Mouse (Mus musculus): ENCODE measurements around the gene Gnai3. TPM values are rescaled to one million over a fixed set of nuclear protein-coding genes. Genes with fewer than 3 reads are reported as not detected.

The Gnai3 gene
- polyA plus RNA-seq, 1 experiment from 2014 or later = 172 TPM

DNA sequence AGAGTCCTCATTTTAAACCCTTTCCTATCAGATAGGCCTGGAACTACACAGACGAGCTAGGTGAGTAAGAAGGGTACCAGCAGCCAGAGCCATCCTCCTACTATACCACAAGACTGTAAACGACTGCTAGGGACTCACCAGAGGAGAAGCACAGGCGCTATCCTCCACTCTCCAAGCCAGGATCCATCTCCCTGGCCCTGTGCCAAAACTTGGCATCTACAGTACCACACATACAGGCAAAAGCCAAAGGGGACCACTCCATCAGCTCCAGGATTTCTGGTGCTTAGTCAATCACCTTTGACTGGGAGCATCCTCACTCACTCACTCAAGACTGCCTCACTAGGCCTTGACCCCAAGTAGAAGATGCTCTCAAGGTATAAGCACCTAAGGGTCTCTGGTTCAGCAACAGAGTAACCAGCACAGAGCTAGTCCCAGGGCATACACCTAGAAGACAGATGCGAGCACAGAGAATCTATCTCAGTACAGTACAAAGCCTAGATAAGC, 62.0 kb downstream of the Gnai3 start:
- DNase-seq (no peak), ATAC-seq (ENCODE audit: insufficient read depth) (no peak)
- Histone ChIP-seq H3K9ac (no peak overlapping the region), H3K9me3 (ENCODE audit: low read depth, low read length) (no peaks in the 10 kb centered on the region), H3K4me3 (ENCODE audit: low read depth, low read length) (peak overlapping the region; percentile 77; the same call in 1 of the 2 replicates), H3K4me1 (ENCODE audit: insufficient read depth) (peaks cover 35% of the 10 kb centered on the region), H3K27ac (ENCODE audit: low read depth) (no peak overlapping the region), H3K4me2 (peak overlapping the region; percentile 97), H3K36me3 (ENCODE audit: insufficient read depth) (peaks cover 21% of the 10 kb centered on the region; the same call in 1 of the 2 replicates), H3K27me3 (ENCODE audit: insufficient read depth, low read length) (no peaks in the 10 kb centered on the region)
- 38% methylated on average over 4 of the region's 4 CpGs for WGBS
- TF ChIP-seq CTCF (IDR thresholded peaks at IDR 0.05; ENCODE audit: low read depth) = no peak

GRCm38 (mm10) chr3:108083161-108083560, 62.8 kb downstream of the Gnai3 start:
- H3K36me3 ChIP-seq (ENCODE audit: insufficient read depth) = peaks cover 29% of the 10 kb centered on the region; the same call in 1 of the 2 replicates
- no peak for TF ChIP-seq CTCF (IDR thresholded peaks at IDR 0.05; ENCODE audit: low read depth)

DNA sequence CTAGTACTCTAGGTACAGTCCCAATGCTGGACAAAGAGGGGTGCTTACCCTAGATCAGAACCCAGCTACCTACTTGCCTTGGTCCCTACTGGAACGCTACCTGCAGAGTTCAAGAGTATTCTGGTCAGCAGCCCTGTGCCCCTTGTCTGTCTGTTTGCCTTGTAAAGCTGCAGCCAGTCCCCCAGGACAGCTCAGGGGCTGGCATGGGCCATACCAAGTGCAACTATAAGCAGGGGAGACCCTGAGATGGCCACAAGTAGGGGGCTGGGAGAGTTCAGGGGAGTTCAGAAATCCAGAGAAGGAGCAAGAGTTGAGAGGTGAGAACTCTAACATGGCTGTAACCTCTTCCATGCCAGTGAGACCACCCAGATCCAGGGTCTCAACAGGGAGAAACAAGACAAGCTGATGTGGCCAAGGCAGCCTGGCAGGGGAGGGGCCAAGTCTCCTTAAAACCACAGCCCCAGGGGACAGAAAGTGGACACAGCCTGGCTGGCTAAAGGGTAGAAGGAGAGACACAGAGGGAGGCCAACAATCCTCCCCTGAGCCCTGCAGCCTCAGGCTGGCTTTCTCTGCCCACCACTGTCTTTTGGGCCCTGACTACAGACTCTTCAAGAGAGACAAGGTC, 63.6 kb downstream of the Gnai3 start:
- Histone ChIP-seq H3K4me3 (ENCODE audit: low read depth, low read length) (no peak overlapping the region), H3K4me1 (ENCODE audit: insufficient read depth) (peaks cover 33% of the 10 kb centered on the region), H3K27ac (ENCODE audit: low read depth) (peak overlapping the region; percentile 58; the same call in 1 of the 2 replicates), H3K36me3 (ENCODE audit: insufficient read depth) (peaks cover 37% of the 10 kb centered on the region; the same call in 1 of the 2 replicates), H3K9ac (peak overlapping the region; percentile 26; the same call in 1 of the 2 replicates), H3K4me2 (peak overlapping the region; percentile 27; the same call in 1 of the 2 replicates), H3K27me3 (ENCODE audit: insufficient read depth, low read length) (no peaks in the 10 kb centered on the region), H3K9me3 (ENCODE audit: low read depth, low read length) (no peaks in the 10 kb centered on the region)
- DNase-seq = no peak
- ATAC-seq (ENCODE audit: insufficient read depth) = no peak
- no peak for TF ChIP-seq CTCF (IDR thresholded peaks at IDR 0.05; ENCODE audit: low read depth)
- WGBS = 54% methylated on average over 1 of the region's 1 CpGs

More at GRCm38 (mm10) chr3:108083161-108083560, 62.8 kb downstream of the Gnai3 start:
- no peak overlapping the region for H3K4me3 ChIP-seq (ENCODE audit: low read depth, low read length)
- H3K27ac ChIP-seq (ENCODE audit: low read depth) = no peak overlapping the region
- no peaks in the 10 kb centered on the region for H3K9me3 ChIP-seq (ENCODE audit: low read depth, low read length)
- H3K9ac ChIP-seq = no peak overlapping the region; the same call in 1 of the 2 replicates
- WGBS = 13% methylated on average over 2 of the region's 2 CpGs
- peaks cover 35% of the 10 kb centered on the region for H3K4me1 ChIP-seq (ENCODE audit: insufficient read depth)
- H3K27me3 ChIP-seq (ENCODE audit: insufficient read depth, low read length) = no peaks in the 10 kb centered on the region
- DNase-seq (no peak), ATAC-seq (ENCODE audit: insufficient read depth) (no peak)
- 0 out of 2 replicates have a peak overlapping the region, but pooled peaks have one; percentile 27 for H3K4me2 ChIP-seq

GRCm38 (mm10) chr3:108081681-108082080, 64.3 kb downstream of the Gnai3 start:
- no peak for ATAC-seq (ENCODE audit: insufficient read depth)
- Histone ChIP-seq H3K9ac (no peak overlapping the region; the same call in 1 of the 2 replicates), H3K27ac (ENCODE audit: low read depth) (peak overlapping the region; percentile 58; the same call in 1 of the 2 replicates), H3K27me3 (ENCODE audit: insufficient read depth, low read length) (no peaks in the 10 kb centered on the region), H3K4me1 (ENCODE audit: insufficient read depth) (peaks cover 26% of the 10 kb centered on the region), H3K4me2 (peak overlapping the region; percentile 27; the same call in 1 of the 2 replicates), H3K36me3 (ENCODE audit: insufficient read depth) (peaks cover 43% of the 10 kb centered on the region; the same call in 1 of the 2 replicates), H3K4me3 (ENCODE audit: low read depth, low read length) (no peak overlapping the region), H3K9me3 (ENCODE audit: low read depth, low read length) (no peaks in the 10 kb centered on the region)
- no peak for TF ChIP-seq CTCF (IDR thresholded peaks at IDR 0.05; ENCODE audit: low read depth)
- 42% methylated on average over 4 of the region's 4 CpGs for WGBS
- no peak for DNase-seq

- Histone ChIP-seq H3K27ac (ENCODE audit: low read depth) (no peak overlapping the region), H3K9ac (no peak overlapping the region), H3K9me3 (ENCODE audit: low read depth, low read length) (no peaks in the 10 kb centered on the region), H3K4me2 (no peak overlapping the region), H3K36me3 (ENCODE audit: insufficient read depth) (peaks cover 80% of the 10 kb centered on the region), H3K4me3 (ENCODE audit: low read depth, low read length) (no peak overlapping the region), H3K27me3 (ENCODE audit: insufficient read depth, low read length) (no peaks in the 10 kb centered on the region), H3K4me1 (ENCODE audit: insufficient read depth) (0 out of 2 replicates have a peak, but pooled peaks cover 2% of the 10 kb centered on the region)
- no peak for ATAC-seq (ENCODE audit: insufficient read depth)
- no peak for TF ChIP-seq CTCF (IDR thresholded peaks at IDR 0.05; ENCODE audit: low read depth)
- 85% methylated on average over 9 of the region's 9 CpGs for WGBS
- no peak for DNase-seq
Measured at GRCm38 (mm10) chr3:108076836-108077235, 69.1 kb downstream of the Gnai3 start.

DNA sequence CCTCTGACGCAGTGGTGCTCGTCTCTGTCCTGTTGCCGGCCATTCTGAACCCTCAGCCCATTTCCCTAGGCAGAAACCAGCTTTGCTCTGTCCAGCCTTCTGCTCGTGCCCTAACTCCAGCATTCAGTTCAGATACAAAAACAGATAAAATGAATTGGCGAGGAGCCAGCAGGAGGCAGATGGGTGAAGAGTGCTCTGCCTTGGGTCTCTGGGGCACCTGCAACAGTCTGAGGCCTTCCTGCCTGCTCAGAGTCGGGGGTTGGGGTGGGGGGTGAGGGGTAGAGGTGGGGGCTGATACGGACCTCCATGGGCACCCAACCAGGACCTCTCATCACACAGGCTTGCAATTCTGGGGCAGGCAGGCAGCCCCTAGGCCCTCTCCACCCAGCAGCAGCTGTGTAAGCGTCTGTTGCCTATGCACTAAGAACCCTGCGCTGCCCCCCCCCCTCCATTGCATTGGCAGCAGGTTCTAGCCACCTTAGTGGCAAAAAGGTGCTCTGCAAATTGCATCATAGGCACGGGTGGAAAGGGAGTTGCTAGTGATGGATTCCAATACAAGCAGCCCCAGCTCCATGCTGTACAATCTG, 72.9 kb downstream of the Gnai3 start:
- TF ChIP-seq CTCF (IDR thresholded peaks at IDR 0.05; ENCODE audit: low read depth) = no peak
- Histone ChIP-seq H3K27ac (ENCODE audit: low read depth) (no peak overlapping the region), H3K36me3 (ENCODE audit: insufficient read depth) (peaks cover 50% of the 10 kb centered on the region), H3K4me1 (ENCODE audit: insufficient read depth) (no peaks in the 10 kb centered on the region), H3K4me2 (no peak overlapping the region), H3K9ac (no peak overlapping the region), H3K9me3 (ENCODE audit: low read depth, low read length) (no peaks in the 10 kb centered on the region), H3K27me3 (ENCODE audit: insufficient read depth, low read length) (no peaks in the 10 kb centered on the region), H3K4me3 (ENCODE audit: low read depth, low read length) (no peak overlapping the region)
- whole genome bisulfite sequencing = 61% methylated on average over 10 of the region's 10 CpGs
- DNase-seq = no peak
- no peak for ATAC-seq (ENCODE audit: insufficient read depth)

All from lung, embryonic 14.5 days (tissue).